Mouse (Mus musculus) G1E (cell line): ENCODE data around the gene Nup88. TPM values are rescaled to one million over a fixed set of nuclear protein-coding genes. Genes with fewer than 3 reads are reported as not detected.

Experiments used
- ATAC-seq: 2 replicates; pipeline ENCODE4 v1.8.0; 2016; ENCODE audit warnings: mild to moderate bottlenecking; ENCODE audit not compliant: insufficient number of reproducible peaks, poor library complexity, low FRiP score, severe bottlenecking; ENCODE audit errors: extremely low read depth
- DNase-seq: peaks from one replicate; pipeline ENCODE4 v3.0.0; 2012; ENCODE audit warnings: low spot score
- H3K27me3 ChIP-seq: 2 replicates; pipeline ENCODE4 v1.6.1; 2012; ENCODE audit warnings: mild to moderate bottlenecking, low read length, inconsistent platforms; ENCODE audit not compliant: insufficient read depth
- H3K36me3 ChIP-seq: replicated peaks from 2 replicates; pipeline ENCODE3; 2012; ENCODE audit warnings: mild to moderate bottlenecking, inconsistent platforms
- H3K4me1 ChIP-seq: 2 replicates; pipeline ENCODE4 v1.6.1; 2012; ENCODE audit warnings: low read depth, low read length, inconsistent platforms, mixed read lengths; ENCODE audit not compliant: insufficient read depth
- H3K4me3 ChIP-seq: 2 replicates; pipeline ENCODE4 v1.5.1; 2012; ENCODE audit warnings: low read depth, mild to moderate bottlenecking, inconsistent platforms, low read length, moderate library complexity, mixed read lengths
- H3K9me3 ChIP-seq: replicated peaks from 2 replicates; pipeline ENCODE4 v1.6.1; 2012; ENCODE audit warnings: inconsistent platforms
- CTCF ChIP-seq: IDR thresholded peaks from 2 replicates; pipeline ENCODE4 v1.5.1; 2012; ENCODE audit warnings: low read depth, low read length, inconsistent platforms, mixed read lengths
- GATA1 ChIP-seq: IDR thresholded peaks from 2 replicates; pipeline ENCODE4 v1.6.1; 2012; ENCODE audit warnings: borderline replicate concordance, low read length, inconsistent platforms, mixed read lengths
- GATA2 ChIP-seq: IDR thresholded peaks from 2 replicates; pipeline ENCODE4 v1.6.1; 2012; ENCODE audit warnings: low read depth, low read length, inconsistent platforms, borderline replicate concordance
- POLR2AphosphoS5 ChIP-seq: IDR thresholded peaks from 2 replicates; pipeline ENCODE4 v1.6.1; 2012; ENCODE audit warnings: low read depth, low read length, inconsistent platforms; ENCODE audit not compliant: insufficient replicate concordance
- TAL1 ChIP-seq: conservative IDR thresholded peaks from 2 replicates; pipeline ENCODE4 v1.6.1; 2012; ENCODE audit warnings: low read depth, low read length, inconsistent platforms, mixed read lengths
- polyA plus RNA-seq: library from polyadenylated mRNA; stranded (reverse); fragments of >175 nt; gene quantifications from 2 replicates; pipeline ENCODE4 v1.2.3, GENCODE M21; 2012
- total RNA-seq, 2 experiments: library from RNA; stranded (forward) in 1 of 2; stranded (reverse) in 1 of 2; fragments of 200-1000 nt in 1 of 2; fragments of >200 nt in 1 of 2; fragmentation: Nextera tagmentation in 1 of 2; gene quantifications; 2 replicates each; pipeline ENCODE4 v1.2.3; 2014 to 2017

Gene Nup88
- total and polyA plus RNA-seq, 3 experiments, result 81.1 to 193 (median 154) TPM

GRCm38 (mm10) chr11:71007026-71007425 is 37.3 kb upstream of the Nup88 start:
- no peak for ATAC-seq
- no peaks in the 10 kb centered on the region for H3K27me3 ChIP-seq
- DNase-seq, result no peak
- TF ChIP-seq CTCF (no peak), TAL1 (no peak), GATA1 (no peak), POLR2AphosphoS5 (no peak), GATA2 (no peak)
- no peaks in the 10 kb centered on the region for H3K9me3 ChIP-seq
- H3K4me1 ChIP-seq, result peaks cover 25% of the 10 kb centered on the region
- peaks cover 62% of the 10 kb centered on the region for H3K36me3 ChIP-seq
- no peak overlapping the region for H3K4me3 ChIP-seq

GRCm38 (mm10) chr11:71005046-71005445 is 35.3 kb upstream of the Nup88 start:
- Histone ChIP-seq H3K9me3 (no peaks in the 10 kb centered on the region), H3K4me1 (peaks cover 30% of the 10 kb centered on the region), H3K36me3 (peaks cover 59% of the 10 kb centered on the region), H3K4me3 (peak overlapping the region; percentile 85; the same call in 1 of the 2 replicates), H3K27me3 (no peaks in the 10 kb centered on the region)
- DNase-seq, result no peak
- TF ChIP-seq POLR2AphosphoS5, result no peak
- no peak for ATAC-seq

- TF ChIP-seq POLR2AphosphoS5, result no peak
- no peak for TF ChIP-seq GATA1
- TF ChIP-seq TAL1, result no peak
- TF ChIP-seq GATA2, result no peak
- no peak for TF ChIP-seq CTCF
- Histone ChIP-seq H3K27me3 (no peaks in the 10 kb centered on the region), H3K4me3 (peak within 1 kb of the TSS; percentile 85), H3K36me3 (peaks cover 59% of the 10 kb centered on the region), H3K4me1 (peaks cover 30% of the 10 kb centered on the region), H3K9me3 (no peaks in the 10 kb centered on the region)
- DNase-seq (peak; percentile 82), ATAC-seq (peak; percentile 98)
Measured at GRCm38 (mm10) chr11:71004316-71004773, 34.6 kb upstream of the Nup88 start, which contains the start of gene Dhx33. TSS of gene Dhx33 (minus strand) at chr11:71004437.

GRCm38 (mm10) chr11:71003611-71004315 is 34.0 kb upstream of the Nup88 start:
- DNase-seq (peak; percentile 56), ATAC-seq (peak; percentile 37; the same call in 1 of the 2 replicates)

GRCm38 (mm10) chr11:71001167-71001566 is 31.4 kb upstream of the Nup88 start:
- Histone ChIP-seq H3K4me1 (peaks cover 28% of the 10 kb centered on the region), H3K27me3 (no peaks in the 10 kb centered on the region), H3K9me3 (no peaks in the 10 kb centered on the region), H3K4me3 (no peak overlapping the region), H3K36me3 (peaks cover 65% of the 10 kb centered on the region)
- TF ChIP-seq GATA1 (no peak), TAL1 (no peak), CTCF (no peak), GATA2 (no peak), POLR2AphosphoS5 (no peak)
- DNase-seq (no peak), ATAC-seq (no peak)

More at GRCm38 (mm10) chr11:71003611-71004315, 34.0 kb upstream of the Nup88 start:
- Histone ChIP-seq H3K4me1 (peaks cover 30% of the 10 kb centered on the region), H3K27me3 (no peaks in the 10 kb centered on the region), H3K36me3 (peaks cover 59% of the 10 kb centered on the region), H3K9me3 (no peaks in the 10 kb centered on the region), H3K4me3 (peak overlapping the region; percentile 85)
- TF ChIP-seq CTCF, result no peak
- no peak for TF ChIP-seq GATA2

GRCm38 (mm10) chr11:70982557-70983228 is 12.9 kb upstream of the Nup88 start, which contains the start of gene C1qbp:
TSS of gene C1qbp (minus strand) at chr11:70983026.
- DNase-seq (peak; percentile 87), ATAC-seq (peak; percentile 77)
- Histone ChIP-seq H3K27me3 (no peaks in the 10 kb centered on the region), H3K36me3 (peaks cover 83% of the 10 kb centered on the region), H3K9me3 (no peaks in the 10 kb centered on the region), H3K4me3 (peak within 1 kb of the TSS; percentile 96), H3K4me1 (peaks cover 44% of the 10 kb centered on the region)
- TF ChIP-seq CTCF (peak; percentile 86), GATA1 (no peak), TAL1 (no peak)

GRCm38 (mm10) chr11:70982030-70982429 is 12.3 kb upstream of the Nup88 start:
- no peak for ATAC-seq
- H3K9me3 ChIP-seq, result no peaks in the 10 kb centered on the region
- H3K4me3 ChIP-seq, result peak overlapping the region; percentile 96
- peaks cover 49% of the 10 kb centered on the region for H3K4me1 ChIP-seq
- H3K27me3 ChIP-seq, result no peaks in the 10 kb centered on the region
- H3K36me3 ChIP-seq, result peaks cover 83% of the 10 kb centered on the region
- TF ChIP-seq TAL1 (no peak), POLR2AphosphoS5 (no peak)
- DNase-seq, result no peak
